Mouse (Mus musculus) MN1 (cell line): ENCODE measurements at regions not wholly inside any gene's neighbourhood (a gene's known extent, or its start where the extent isn't known, plus 50 kb on each side); places are given as distances from the start of the nearest gene placed in this dataset.

Experiments
- DNase-seq: peaks from one replicate; pipeline ENCODE4 v3.0.0-alpha.2; 2016; ENCODE audit warnings: low spot score

- no peak for DNase-seq
Measured at GRCm38 (mm10) chr13:25554962-25555361, 284.7 kb upstream of the Nrsn1 start.

DNA sequence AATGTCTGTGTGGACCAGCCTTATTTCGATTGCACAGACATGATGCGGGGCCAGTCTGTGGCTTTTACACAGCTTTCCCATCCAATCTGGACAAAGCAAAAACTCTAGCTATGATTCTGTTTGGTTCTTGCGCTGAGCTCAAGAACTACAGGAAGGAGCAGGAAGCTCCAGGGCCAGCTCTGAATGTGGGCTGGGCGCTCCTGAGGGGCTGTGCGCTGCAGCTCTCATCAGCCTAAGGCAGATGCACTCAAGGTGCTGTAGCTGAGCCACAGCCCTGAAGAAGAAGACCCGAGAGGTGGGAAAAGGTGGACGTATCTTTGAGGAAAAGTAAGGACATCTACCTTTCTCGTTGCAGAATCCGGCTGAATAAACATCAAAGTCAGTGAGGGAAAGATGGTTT, 278.2 kb upstream of the Nrsn1 start:
- no peak for DNase-seq

GRCm38 (mm10) chr13:25547150-25548145, 277.1 kb upstream of the Nrsn1 start:
- no peak for DNase-seq

- no peak for DNase-seq
Measured at GRCm38 (mm10) chr13:25524094-25524493, 253.8 kb upstream of the Nrsn1 start.

GRCm38 (mm10) chr13:25507355-25507754, 237.1 kb upstream of the Nrsn1 start:
- no peak for DNase-seq

DNA sequence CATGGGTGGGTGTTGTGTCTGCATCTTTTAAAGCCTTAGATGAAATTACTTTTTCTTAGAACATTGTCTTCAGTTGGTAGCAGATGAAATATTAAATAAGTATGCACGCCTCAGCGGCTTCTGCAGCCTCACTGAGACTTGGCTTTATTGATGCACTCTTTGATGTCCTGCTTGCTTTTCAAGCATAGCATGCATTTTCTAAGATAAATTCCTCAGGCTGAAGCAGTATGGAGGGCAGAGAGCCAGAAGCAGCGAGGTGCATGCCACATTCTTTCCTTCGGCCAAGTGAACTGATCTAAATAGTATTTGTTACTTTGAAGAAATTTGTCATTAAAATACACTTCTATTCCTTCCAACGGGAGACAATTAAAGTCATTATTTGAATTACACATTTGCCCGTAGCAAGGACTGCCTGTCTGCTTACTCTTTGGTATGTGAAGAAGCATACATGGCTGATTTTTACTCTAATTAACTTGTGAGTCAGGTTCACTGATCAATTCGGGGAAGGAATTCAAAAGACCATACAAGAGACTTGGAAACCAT, 224.3 kb upstream of the Nrsn1 start:
- no peak for DNase-seq

DNA sequence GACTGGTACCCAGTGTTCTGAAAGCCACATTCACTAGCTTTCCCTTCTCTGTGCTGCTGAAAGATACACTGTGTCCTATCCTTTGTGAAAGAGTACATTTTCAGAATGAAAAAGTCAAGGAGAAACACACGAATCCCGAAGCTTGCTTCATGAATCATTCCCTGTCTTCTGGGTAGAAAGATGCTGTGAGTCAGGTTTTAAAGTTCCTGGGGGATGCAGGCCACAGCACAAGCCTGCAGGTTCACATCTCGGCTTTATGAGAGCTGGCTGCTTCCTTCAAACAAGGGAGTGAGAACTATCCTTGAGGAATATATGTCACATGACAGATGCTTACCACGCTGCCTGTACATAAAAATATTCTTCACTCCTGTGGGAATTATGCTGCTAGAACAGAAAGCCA, 219.7 kb upstream of the Nrsn1 start:
- no peak for DNase-seq

DNA sequence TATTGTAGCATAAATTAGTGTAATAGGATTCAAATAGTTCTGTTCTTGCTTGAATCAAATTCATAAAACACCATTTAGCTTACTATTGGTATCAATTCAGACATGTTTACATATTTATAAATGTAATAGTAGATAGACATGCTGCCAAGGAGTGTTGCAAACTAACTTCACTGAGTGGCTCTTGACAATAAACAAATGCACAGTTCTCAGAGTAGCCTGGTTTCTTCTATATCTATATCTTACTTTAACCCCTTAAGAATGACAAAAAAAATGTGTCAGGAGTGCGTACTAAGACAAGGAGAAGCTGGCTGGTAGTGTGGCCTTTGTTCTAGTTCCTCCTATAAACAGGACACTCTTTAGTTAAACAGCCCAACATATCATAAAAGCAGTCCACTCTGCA, 213.0 kb upstream of the Nrsn1 start:
- DNase-seq = no peak

- no peak for DNase-seq
Measured at GRCm38 (mm10) chr13:25451917-25452316, 181.6 kb upstream of the Nrsn1 start.

DNA sequence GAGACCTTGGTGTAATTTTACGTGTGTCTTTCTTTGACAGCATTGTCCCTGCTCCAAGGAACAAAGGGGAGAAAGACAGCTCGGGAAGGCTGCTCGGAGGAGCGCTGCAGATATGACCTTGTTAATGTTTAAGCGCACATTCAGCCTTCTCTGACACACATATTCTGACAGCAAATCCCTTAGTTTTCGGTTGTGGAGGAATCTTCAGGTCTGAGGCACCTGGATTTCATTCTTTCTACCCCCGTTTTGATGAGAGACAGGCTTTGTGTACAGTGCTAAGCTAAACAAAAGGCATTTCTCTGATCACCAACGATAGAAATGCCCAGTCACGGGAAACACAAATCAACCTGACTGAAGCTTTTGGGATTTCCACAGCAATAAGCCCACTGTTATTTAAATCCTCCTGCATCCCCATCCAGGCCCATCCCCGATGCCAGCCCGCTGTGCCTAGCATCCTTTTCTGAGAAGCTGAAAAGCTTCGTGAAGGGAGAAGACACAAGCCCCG, 181.1 kb upstream of the Nrsn1 start:
- DNase-seq = no peak

- DNase-seq = no peak
Measured at GRCm38 (mm10) chr13:25429701-25430418, 159.6 kb upstream of the Nrsn1 start.

GRCm38 (mm10) chr13:25403182-25403795, 133.0 kb upstream of the Nrsn1 start:
- DNase-seq = no peak

DNA sequence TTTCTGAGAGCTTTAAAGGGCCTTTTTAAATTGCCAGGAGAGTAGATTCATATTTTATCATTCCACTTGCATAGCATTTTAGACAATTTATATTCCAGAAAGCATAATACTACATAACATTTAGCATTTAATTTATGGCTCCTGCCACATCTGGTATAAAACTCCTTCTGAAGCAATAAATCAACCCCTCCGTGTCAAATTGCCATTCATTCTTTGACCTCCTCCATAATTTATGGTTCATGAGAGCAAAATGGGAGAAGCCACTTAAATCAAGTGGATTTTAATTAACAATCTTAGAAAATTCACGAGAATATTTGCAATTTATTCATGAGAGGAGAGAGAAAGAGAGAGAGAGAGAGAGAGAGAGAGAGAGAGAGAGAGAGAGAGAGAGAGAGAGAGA, 132.4 kb upstream of the Nrsn1 start:
- no peak for DNase-seq

DNA sequence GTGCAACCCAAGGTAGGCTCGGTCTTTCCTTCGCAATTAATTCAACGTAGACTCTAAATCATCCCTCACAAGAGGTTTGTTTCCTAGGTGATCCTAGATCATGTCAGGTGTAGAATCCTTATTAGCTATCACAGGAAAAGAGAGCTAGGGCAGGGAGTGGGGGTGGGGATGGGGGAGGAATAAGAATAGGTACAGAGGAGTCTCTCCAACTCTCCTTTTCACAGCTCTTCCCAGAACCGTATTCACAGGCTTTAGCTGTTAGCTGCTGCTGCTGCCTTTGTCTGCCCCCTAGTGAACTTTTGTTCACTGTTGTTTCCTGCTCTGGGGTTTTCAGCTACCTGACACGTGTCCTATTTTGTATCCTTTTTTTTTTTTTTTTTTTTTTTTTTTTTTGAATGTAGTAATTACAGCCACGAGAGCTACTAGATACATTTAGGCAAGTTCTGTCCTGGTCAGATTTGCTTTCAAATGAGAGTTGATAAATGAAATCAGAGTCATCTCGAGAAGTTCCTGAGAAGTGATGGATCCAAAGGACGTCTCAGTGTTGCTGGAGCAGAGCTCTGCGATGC, 131.7 kb upstream of the Nrsn1 start:
- DNase-seq = no peak

DNA sequence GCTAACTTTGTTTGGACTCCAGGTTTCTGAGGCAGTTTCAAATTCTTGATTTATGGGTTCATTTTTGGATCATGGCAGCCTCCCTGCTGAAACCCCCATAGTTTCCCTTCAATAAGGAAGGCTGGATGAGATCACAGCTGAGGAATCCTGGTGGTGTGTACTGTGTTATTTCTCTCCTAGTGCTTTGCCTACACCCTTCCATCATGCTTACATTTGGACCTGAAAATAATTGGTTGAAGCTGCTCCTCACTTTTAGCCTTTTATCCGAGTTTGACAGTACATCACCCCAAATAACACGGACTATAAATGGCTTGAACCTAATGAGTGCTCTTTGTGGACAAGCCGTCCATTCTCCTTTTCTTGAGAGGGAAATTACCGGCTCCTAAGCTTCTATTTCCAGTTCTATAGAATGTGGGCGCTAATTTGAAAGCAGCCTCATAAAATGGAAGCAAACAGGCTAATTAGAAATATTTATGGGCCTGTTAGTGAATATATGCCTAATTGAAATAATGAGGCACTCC, 122.5 kb upstream of the Nrsn1 start:
- no peak for DNase-seq

DNA sequence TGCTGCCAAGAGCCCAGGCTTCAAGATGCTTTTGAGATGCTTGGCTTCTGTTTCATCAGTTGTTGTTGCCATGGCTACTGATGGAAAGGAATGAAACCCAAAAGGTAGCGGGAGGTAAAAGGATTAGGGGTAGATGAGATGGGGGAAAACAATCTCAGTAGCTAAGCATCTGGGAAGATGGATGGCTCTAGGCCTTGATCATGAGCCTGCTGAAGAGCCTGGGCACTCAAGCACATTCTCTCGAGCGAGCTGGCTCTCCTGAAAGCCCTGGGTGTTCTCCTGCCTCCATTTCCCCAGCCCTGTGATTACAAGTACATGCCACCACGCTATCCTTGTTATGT, 92.3 kb upstream of the Nrsn1 start:
- no peak for DNase-seq

DNA sequence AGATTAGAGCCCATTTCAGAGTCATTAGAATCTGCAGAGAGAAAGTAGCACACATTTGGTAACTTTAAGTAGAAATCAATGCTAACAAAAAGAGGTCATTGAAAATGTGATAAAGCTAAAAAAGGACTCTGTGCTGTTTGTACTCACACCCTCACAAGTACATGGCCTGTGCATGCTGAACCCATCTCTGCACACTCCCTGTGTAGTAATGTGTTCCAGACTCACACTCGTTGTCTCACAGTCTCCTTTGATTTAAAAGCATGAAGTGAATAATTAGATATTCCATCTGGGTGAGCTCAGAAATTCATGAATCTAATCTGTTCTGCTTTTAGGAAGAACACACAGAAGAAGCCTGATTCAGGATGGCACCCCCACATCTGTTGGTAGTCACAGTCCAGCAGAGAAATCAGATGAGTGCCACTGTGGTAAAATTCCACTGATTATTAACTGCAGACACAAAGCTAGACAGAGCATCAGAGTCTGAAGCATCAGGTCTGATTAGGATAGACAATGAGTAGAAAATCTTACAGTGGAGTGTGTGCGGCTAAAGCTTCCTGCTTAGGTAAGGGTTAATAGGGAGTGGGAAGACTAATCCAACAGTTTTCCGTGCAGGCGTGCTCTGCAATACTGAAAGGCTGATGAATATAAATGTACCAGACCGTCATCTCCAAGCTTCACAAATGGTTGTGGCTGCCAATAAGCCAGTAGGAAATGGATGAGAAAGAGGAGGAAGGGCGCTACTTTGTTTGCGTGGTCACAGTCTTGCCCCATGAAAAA, 91.7 kb upstream of the Nrsn1 start:
- no peak for DNase-seq

DNA sequence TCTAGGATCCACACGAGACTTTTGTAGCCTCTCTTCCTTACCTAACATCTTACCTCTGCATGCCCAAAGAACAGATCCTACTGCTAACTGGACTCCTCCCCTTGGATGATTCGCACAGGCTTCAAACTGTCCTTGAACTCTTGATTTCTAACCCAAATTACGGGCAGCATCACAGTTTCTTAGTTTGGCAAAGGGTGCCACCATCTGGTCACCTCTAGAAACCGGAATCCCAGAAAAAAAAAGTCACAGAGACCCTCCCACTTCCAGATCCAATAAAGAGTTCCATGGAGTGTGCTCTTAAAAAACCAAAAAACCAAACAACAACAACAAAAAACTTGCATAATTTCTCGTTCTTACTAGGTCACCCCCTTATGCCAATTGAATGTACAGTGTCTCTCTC, 77.3 kb upstream of the Nrsn1 start:
- DNase-seq = peak; percentile 9

GRCm38 (mm10) chr13:25343309-25343708, 73.0 kb upstream of the Nrsn1 start:
- DNase-seq = no peak

DNA sequence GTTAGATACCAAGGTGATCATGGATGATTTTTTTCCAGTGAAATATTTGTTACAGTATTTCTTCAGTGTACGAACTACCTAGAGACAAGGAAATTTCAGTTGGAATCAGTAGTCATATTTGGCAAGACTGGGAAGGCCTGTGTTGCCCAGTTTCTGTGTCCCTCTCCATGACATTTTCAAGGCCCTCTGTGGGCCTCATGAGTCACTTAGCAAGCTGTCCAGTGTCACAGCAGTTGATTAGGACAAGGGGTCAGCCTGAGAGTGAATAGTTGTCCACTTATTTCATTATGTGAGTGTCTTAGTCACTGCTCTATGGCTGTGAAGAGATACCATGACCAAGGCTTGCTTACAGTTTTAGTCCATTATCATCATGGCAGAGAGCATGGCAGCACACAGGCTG, 71.5 kb upstream of the Nrsn1 start:
- no peak for DNase-seq

DNA sequence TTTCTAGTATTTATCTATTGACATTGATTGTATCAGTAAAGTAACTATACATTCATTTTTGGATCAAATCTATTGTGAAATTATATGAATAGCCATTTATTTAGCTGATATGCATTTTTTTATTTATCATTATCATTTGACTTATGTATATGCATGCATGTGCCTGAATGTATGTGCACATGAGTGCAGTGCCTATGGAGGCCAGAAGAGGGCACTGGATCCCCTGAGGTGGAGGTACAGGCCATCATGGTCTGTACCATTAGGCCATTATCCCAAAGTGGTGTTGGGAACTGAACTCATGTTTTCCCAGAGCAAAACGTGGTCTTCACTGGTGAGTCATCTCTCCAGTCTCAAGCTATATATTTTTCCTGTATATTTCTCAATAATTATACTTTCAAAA, 63.5 kb upstream of the Nrsn1 start:
- DNase-seq = no peak
